Mouse (Mus musculus): ENCODE measurements around the gene Rai1. TPM values are rescaled to one million over a fixed set of nuclear protein-coding genes. Genes with fewer than 3 reads are reported as not detected.

Gene Rai1
- polyA plus RNA-seq, 1 experiment from 2014 or later: 31.9 TPM

GRCm38 (mm10) chr11:60139141-60139733 lies 34.4 kb downstream of the Rai1 start:
- Histone ChIP-seq H3K4me2 (replicated peaks) (peak overlapping the region; percentile 92), H3K9ac (replicated peaks) (peak overlapping the region; percentile 94), H3K36me3 (no peaks in the 10 kb centered on the region), H3K4me1 (peaks cover 44% of the 10 kb centered on the region), H3K27me3 (no peaks in the 10 kb centered on the region), H3K9me3 (no peaks in the 10 kb centered on the region), H3K4me3 (peak overlapping the region; percentile 88), H3K27ac (replicated peaks) (peak overlapping the region; percentile 99)
- ATAC-seq (replicated peaks): peak; percentile 61
- WGBS: 1% methylated on average over 24 of the region's 24 CpGs

GRCm38 (mm10) chr11:60139734-60140371 lies 35.0 kb downstream of the Rai1 start:
- ATAC-seq (replicated peaks): peak; percentile 74
- H3K36me3 ChIP-seq: 0 out of 2 replicates have a peak, but pooled peaks cover under 1% of the 10 kb centered on the region
- no peaks in the 10 kb centered on the region for H3K27me3 ChIP-seq
- H3K9me3 ChIP-seq: no peaks in the 10 kb centered on the region
- H3K4me3 ChIP-seq: peak overlapping the region; percentile 88
- H3K4me1 ChIP-seq: peaks cover 50% of the 10 kb centered on the region
- peak overlapping the region; percentile 92 for H3K4me2 ChIP-seq (replicated peaks)
- H3K27ac ChIP-seq (replicated peaks): peak overlapping the region; percentile 99
- H3K9ac ChIP-seq (replicated peaks): peak overlapping the region; percentile 94
- under 1% methylated on average over 66 of the region's 66 CpGs for WGBS

GRCm38 (mm10) chr11:60140586-60141284 lies 35.9 kb downstream of the Rai1 start:
- peak overlapping the region; percentile 99 for H3K27ac ChIP-seq (replicated peaks)
- ATAC-seq (replicated peaks): peak; percentile 10; the same call in 1 of the 2 replicates
- peak overlapping the region; percentile 94 for H3K9ac ChIP-seq (replicated peaks)
- H3K4me2 ChIP-seq (replicated peaks): peak overlapping the region; percentile 92
- H3K36me3 ChIP-seq: 0 out of 2 replicates have a peak, but pooled peaks cover 8% of the 10 kb centered on the region
- peaks cover 53% of the 10 kb centered on the region for H3K4me1 ChIP-seq
- no peaks in the 10 kb centered on the region for H3K9me3 ChIP-seq
- WGBS: under 1% methylated on average over 25 of the region's 32 CpGs
- no peaks in the 10 kb centered on the region for H3K27me3 ChIP-seq
- H3K4me3 ChIP-seq: peak overlapping the region; percentile 88

GRCm38 (mm10) chr11:60141285-60141608 lies 36.4 kb downstream of the Rai1 start:
- H3K4me3 ChIP-seq: peak overlapping the region; percentile 88
- H3K36me3 ChIP-seq: 0 out of 2 replicates have a peak, but pooled peaks cover 11% of the 10 kb centered on the region
- no peaks in the 10 kb centered on the region for H3K9me3 ChIP-seq
- H3K4me1 ChIP-seq: peaks cover 53% of the 10 kb centered on the region
- H3K27me3 ChIP-seq: no peaks in the 10 kb centered on the region
- peak overlapping the region; percentile 92 for H3K4me2 ChIP-seq (replicated peaks)
- 1% methylated on average over 7 of the region's 7 CpGs for WGBS
- ATAC-seq (replicated peaks): 0 out of 2 replicates have a peak, but pooled peaks have one; percentile 3
- H3K27ac ChIP-seq (replicated peaks): peak overlapping the region; percentile 65
- peak overlapping the region; percentile 64 for H3K9ac ChIP-seq (replicated peaks)

- Histone ChIP-seq H3K9ac (replicated peaks) (0 out of 2 replicates have a peak overlapping the region, but pooled peaks have one; percentile 8), H3K36me3 (peaks cover 20% of the 10 kb centered on the region; the same call in 1 of the 2 replicates), H3K4me3 (no peak overlapping the region), H3K27ac (replicated peaks) (no peak overlapping the region), H3K9me3 (no peaks in the 10 kb centered on the region), H3K27me3 (no peaks in the 10 kb centered on the region), H3K4me1 (peaks cover 59% of the 10 kb centered on the region), H3K4me2 (replicated peaks) (no peak overlapping the region)
- 81% methylated on average over 4 of the region's 4 CpGs for WGBS
- no peak for ATAC-seq (replicated peaks)
Measured at GRCm38 (mm10) chr11:60143086-60143485, 38.3 kb downstream of the Rai1 start.

- Histone ChIP-seq H3K4me1 (peaks cover 62% of the 10 kb centered on the region), H3K27me3 (no peaks in the 10 kb centered on the region), H3K36me3 (peaks cover 21% of the 10 kb centered on the region; the same call in 1 of the 2 replicates), H3K9me3 (no peaks in the 10 kb centered on the region), H3K4me3 (no peak overlapping the region), H3K27ac (replicated peaks) (no peak overlapping the region), H3K4me2 (replicated peaks) (no peak overlapping the region), H3K9ac (replicated peaks) (no peak overlapping the region)
- WGBS: 70% methylated on average over 4 of the region's 4 CpGs
- no peak for ATAC-seq (replicated peaks)
Measured at GRCm38 (mm10) chr11:60146170-60146569, 41.4 kb downstream of the Rai1 start.

GRCm38 (mm10) chr11:60148591-60148990 lies 43.8 kb downstream of the Rai1 start:
- Histone ChIP-seq H3K27me3 (no peaks in the 10 kb centered on the region), H3K4me1 (peaks cover 43% of the 10 kb centered on the region)

GRCm38 (mm10) chr11:60149086-60149485 lies 44.3 kb downstream of the Rai1 start:
- no peaks in the 10 kb centered on the region for H3K9me3 ChIP-seq
- H3K4me3 ChIP-seq: no peak overlapping the region
- H3K4me1 ChIP-seq: peaks cover 39% of the 10 kb centered on the region
- H3K9ac ChIP-seq (replicated peaks): no peak overlapping the region
- no peak for ATAC-seq (replicated peaks)
- 76% methylated on average over 3 of the region's 3 CpGs for WGBS
- H3K27ac ChIP-seq (replicated peaks): no peak overlapping the region
- H3K27me3 ChIP-seq: no peaks in the 10 kb centered on the region
- H3K36me3 ChIP-seq: peaks cover 21% of the 10 kb centered on the region; the same call in 1 of the 2 replicates
- H3K4me2 ChIP-seq (replicated peaks): no peak overlapping the region

More at GRCm38 (mm10) chr11:60148591-60148990, 43.8 kb downstream of the Rai1 start:
- H3K9me3 ChIP-seq: no peaks in the 10 kb centered on the region
- H3K9ac ChIP-seq (replicated peaks): no peak overlapping the region
- no peak overlapping the region for H3K27ac ChIP-seq (replicated peaks)
- ATAC-seq (replicated peaks): no peak
- H3K4me3 ChIP-seq: no peak overlapping the region
- 64% methylated on average over 5 of the region's 5 CpGs for WGBS
- H3K4me2 ChIP-seq (replicated peaks): no peak overlapping the region
- H3K36me3 ChIP-seq: peaks cover 21% of the 10 kb centered on the region; the same call in 1 of the 2 replicates

GRCm38 (mm10) chr11:60150677-60151076 lies 45.9 kb downstream of the Rai1 start:
- no peak overlapping the region for H3K4me3 ChIP-seq
- no peak for ATAC-seq (replicated peaks)
- no peaks in the 10 kb centered on the region for H3K27me3 ChIP-seq
- peaks cover 34% of the 10 kb centered on the region for H3K4me1 ChIP-seq
- H3K27ac ChIP-seq (replicated peaks): peak overlapping the region; percentile 36; the same call in 1 of the 2 replicates
- H3K36me3 ChIP-seq: peaks cover 13% of the 10 kb centered on the region; the same call in 1 of the 2 replicates
- WGBS: 79% methylated on average over 3 of the region's 3 CpGs
- H3K9me3 ChIP-seq: no peaks in the 10 kb centered on the region
- no peak overlapping the region for H3K9ac ChIP-seq (replicated peaks)
- no peak overlapping the region for H3K4me2 ChIP-seq (replicated peaks)

GRCm38 (mm10) chr11:60152339-60152738 lies 47.5 kb downstream of the Rai1 start:
- Histone ChIP-seq H3K4me2 (replicated peaks) (no peak overlapping the region), H3K9ac (replicated peaks) (no peak overlapping the region), H3K27ac (replicated peaks) (no peak overlapping the region), H3K36me3 (peaks cover 8% of the 10 kb centered on the region; the same call in 1 of the 2 replicates), H3K4me3 (no peak overlapping the region), H3K4me1 (peaks cover 30% of the 10 kb centered on the region), H3K27me3 (no peaks in the 10 kb centered on the region), H3K9me3 (no peaks in the 10 kb centered on the region)
- no peak for ATAC-seq (replicated peaks)
- 74% methylated on average over 1 of the region's 1 CpGs for WGBS

GRCm38 (mm10) chr11:60153936-60154335 lies 49.1 kb downstream of the Rai1 start:
- Histone ChIP-seq H3K4me1 (peaks cover 36% of the 10 kb centered on the region), H3K9me3 (no peaks in the 10 kb centered on the region), H3K36me3 (no peaks in the 10 kb centered on the region; the same call in 1 of the 2 replicates), H3K27ac (replicated peaks) (no peak overlapping the region), H3K4me3 (no peak overlapping the region), H3K27me3 (no peaks in the 10 kb centered on the region), H3K4me2 (replicated peaks) (no peak overlapping the region), H3K9ac (replicated peaks) (no peak overlapping the region)
- 92% methylated on average over 3 of the region's 3 CpGs for WGBS
- no peak for ATAC-seq (replicated peaks)

- H3K9ac ChIP-seq (replicated peaks): no peak overlapping the region
- H3K4me1 ChIP-seq: peaks cover 37% of the 10 kb centered on the region
- no peak overlapping the region for H3K4me3 ChIP-seq
- H3K9me3 ChIP-seq: no peaks in the 10 kb centered on the region
- peak overlapping the region; percentile 65 for H3K27ac ChIP-seq (replicated peaks)
- WGBS: 38% methylated on average over 5 of the region's 5 CpGs
- H3K4me2 ChIP-seq (replicated peaks): no peak overlapping the region
- H3K27me3 ChIP-seq: no peaks in the 10 kb centered on the region
- H3K36me3 ChIP-seq: no peaks in the 10 kb centered on the region; the same call in 1 of the 2 replicates
- no peak for ATAC-seq (replicated peaks)
Measured at GRCm38 (mm10) chr11:60155690-60156089, 50.9 kb downstream of the Rai1 start.

All from forebrain, embryonic 15.5 days (tissue).